Mouse (Mus musculus): ENCODE measurements around the gene Mns1. TPM values are rescaled to one million over a fixed set of nuclear protein-coding genes. Genes with fewer than 3 reads are reported as not detected.

Mns1 gene
- polyA plus RNA-seq, 1 experiment from 2014 or later, result 18.7 TPM

DNA sequence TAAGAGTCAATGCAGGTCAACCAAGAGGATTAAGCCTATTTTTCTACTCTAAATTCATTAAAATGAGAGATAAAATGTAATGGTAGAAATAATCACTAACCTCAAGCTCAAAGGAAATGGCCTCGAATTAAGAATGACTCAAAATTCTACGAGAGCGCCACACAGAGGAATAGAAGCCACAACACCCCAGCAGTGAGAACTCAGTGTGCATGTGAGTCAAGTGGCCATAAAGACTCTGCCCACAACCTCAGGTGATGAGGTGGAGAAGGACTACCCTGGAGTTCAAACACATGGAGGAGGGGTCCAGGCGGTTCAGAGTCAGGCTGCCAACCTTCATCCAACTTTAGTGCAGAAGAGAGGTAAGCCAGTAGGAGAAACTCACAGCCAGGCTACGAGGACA, 51.3 kb downstream of the Mns1 start:
- Histone ChIP-seq H3K27me3 (no peaks in the 10 kb centered on the region), H3K9me3 (no peaks in the 10 kb centered on the region), H3K4me2 (no peak overlapping the region), H3K27ac (no peak overlapping the region), H3K4me1 (peaks cover 11% of the 10 kb centered on the region), H3K36me3 (peaks cover 4% of the 10 kb centered on the region; the same call in 1 of the 2 replicates), H3K4me3 (no peak overlapping the region), H3K9ac (no peak overlapping the region)
- ATAC-seq (ENCODE audit: insufficient number of reproducible peaks, low FRiP score, low TSS enrichment, low read depth), result no peak
- WGBS, result 85% methylated on average over 5 of the region's 5 CpGs

DNA sequence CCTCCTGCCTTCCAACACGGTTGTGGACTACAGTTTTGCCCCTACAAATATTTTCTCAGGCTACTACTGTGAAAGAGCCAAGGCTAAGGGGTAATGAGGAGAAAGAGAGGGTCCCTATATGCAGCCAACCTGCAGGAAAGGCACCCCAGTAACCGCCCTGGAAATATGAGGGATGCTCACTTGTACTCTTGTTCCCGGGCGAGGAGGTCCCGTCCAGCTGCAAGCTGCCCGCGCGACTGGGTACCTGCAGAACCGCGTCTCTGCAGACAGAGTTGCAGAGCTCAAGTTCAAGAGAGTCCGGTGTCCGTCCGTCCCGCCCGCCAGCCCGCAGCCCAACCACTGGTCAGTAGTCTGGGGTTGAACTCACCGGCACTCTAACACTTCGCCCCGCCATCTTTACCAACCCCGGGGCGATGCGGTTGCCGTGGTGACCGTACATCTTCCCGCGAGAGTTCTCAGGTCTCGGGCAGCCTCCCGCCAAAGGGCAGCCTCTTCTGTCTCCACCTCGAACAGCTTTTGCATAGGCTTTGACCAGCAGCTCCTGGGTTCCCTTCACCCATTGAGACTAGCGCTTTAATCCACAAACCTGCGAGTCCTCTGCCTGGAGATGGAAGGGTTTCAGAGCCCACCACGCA, 53.9 kb downstream of the Mns1 start:
- Histone ChIP-seq H3K36me3 (peaks cover 3% of the 10 kb centered on the region; the same call in 1 of the 2 replicates), H3K4me3 (peak overlapping the region; percentile 61), H3K4me2 (peak overlapping the region; percentile 72), H3K9ac (peak overlapping the region; percentile 35), H3K27ac (peak overlapping the region; percentile 78), H3K27me3 (no peaks in the 10 kb centered on the region), H3K4me1 (peaks cover 11% of the 10 kb centered on the region), H3K9me3 (no peaks in the 10 kb centered on the region)
- peak; percentile 90 for ATAC-seq (ENCODE audit: insufficient number of reproducible peaks, low FRiP score, low TSS enrichment, low read depth)
- WGBS, result under 1% methylated on average over 32 of the region's 32 CpGs

DNA sequence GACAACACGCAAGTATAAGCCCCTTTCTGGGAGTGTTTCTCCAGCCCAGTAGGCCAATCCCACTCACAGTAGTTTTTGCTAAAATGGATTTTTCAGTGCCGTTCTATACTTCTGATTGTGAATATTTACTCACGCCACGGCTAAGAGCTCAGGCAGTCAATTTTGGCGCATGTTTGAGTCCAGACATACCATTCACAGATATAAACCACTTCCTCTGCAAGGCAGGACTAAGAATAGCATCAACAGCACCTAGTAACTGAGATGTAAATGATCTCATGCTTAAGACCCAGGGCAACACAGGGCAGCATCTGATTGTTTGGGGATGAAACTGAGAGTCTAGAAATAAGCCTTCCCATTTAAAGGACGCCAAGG, 54.4 kb downstream of the Mns1 start, which contains the start of gene Tex9:
Tex9 (minus strand) TSS at position 19 of the 372 bp plus-strand sequence.
- Histone ChIP-seq H3K27me3 (no peaks in the 10 kb centered on the region), H3K4me1 (peaks cover 11% of the 10 kb centered on the region)
- ATAC-seq (ENCODE audit: insufficient number of reproducible peaks, low FRiP score, low TSS enrichment, low read depth), result 0 out of 2 replicates have a peak, but pooled peaks have one; percentile 30

DNA sequence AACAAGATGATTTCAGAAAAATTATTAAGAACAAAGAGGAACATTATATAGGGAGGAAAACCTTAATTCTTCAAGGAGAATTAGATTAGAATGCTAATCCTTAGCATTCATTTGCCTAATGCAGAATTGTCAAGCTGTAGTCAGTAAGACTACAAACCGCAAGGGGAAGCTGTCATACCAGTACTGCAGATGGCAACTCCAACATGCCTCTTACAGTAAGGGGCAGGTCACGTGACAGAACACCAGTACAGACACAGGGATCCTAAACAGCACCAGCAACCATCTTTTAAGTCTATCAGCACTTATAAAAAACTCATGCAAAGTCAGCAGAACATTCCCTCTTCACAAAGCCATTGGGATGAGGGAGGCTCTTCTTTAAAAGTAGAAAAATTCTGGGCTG, 55.7 kb downstream of the Mns1 start:
- H3K36me3 ChIP-seq, result no peaks in the 10 kb centered on the region
- 81% methylated on average over 2 of the region's 2 CpGs for WGBS
- H3K9ac ChIP-seq, result no peak overlapping the region
- H3K9me3 ChIP-seq, result no peaks in the 10 kb centered on the region
- H3K27me3 ChIP-seq, result no peaks in the 10 kb centered on the region
- no peak overlapping the region for H3K27ac ChIP-seq
- H3K4me1 ChIP-seq, result peaks cover 11% of the 10 kb centered on the region
- H3K4me3 ChIP-seq, result no peak overlapping the region
- no peak overlapping the region for H3K4me2 ChIP-seq
- ATAC-seq (ENCODE audit: insufficient number of reproducible peaks, low FRiP score, low TSS enrichment, low read depth), result no peak

More for the DNA sequence above, 54.4 kb downstream of the Mns1 start, which contains the start of gene Tex9:
- peak within 1 kb of the TSS; percentile 35 for H3K9ac ChIP-seq
- H3K4me2 ChIP-seq, result peak within 1 kb of the TSS; percentile 72
- no peaks in the 10 kb centered on the region for H3K36me3 ChIP-seq
- peak within 1 kb of the TSS; percentile 61 for H3K4me3 ChIP-seq
- WGBS, result 10% methylated on average over 6 of the region's 6 CpGs
- H3K27ac ChIP-seq, result peak within 1 kb of the TSS; percentile 78
- no peaks in the 10 kb centered on the region for H3K9me3 ChIP-seq

DNA sequence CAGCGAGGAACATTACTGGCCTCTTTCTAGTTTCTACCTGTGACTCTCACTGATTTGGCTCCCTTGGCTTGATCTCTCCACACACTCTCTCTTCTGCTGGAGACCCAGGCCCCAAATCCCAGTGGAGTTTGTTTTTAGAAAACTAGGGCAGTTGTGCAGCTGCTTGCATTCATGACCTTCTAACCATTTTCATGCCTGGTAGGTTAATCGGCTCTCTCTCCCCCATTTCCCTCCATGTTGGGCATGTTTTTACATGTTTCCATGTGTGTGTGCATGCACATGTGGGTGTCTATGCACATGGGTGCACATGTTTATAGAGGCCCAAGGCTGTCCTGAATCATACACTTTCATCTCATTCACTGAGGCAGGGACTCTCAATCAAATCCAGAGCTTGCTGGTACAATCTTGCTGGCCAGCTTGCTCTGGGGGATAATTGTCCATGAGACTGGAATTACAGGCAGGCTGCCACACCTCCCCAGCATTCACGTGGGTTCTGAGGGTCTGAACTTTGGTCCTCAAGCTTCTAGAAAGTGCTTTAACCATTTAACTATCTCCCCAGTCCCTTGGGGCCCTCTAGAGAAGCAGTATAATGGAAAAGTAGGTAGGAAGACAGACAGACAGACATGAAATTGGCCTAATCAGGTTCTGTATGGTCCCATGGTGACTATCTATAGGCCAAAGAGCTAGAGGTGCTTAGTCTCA, 56.3 kb downstream of the Mns1 start:
- no peaks in the 10 kb centered on the region for H3K9me3 ChIP-seq
- no peak overlapping the region for H3K9ac ChIP-seq
- H3K27me3 ChIP-seq, result no peaks in the 10 kb centered on the region
- WGBS, result 73% methylated on average over 3 of the region's 3 CpGs
- H3K4me1 ChIP-seq, result peaks cover 11% of the 10 kb centered on the region
- no peak for ATAC-seq (ENCODE audit: insufficient number of reproducible peaks, low FRiP score, low TSS enrichment, low read depth)
- H3K36me3 ChIP-seq, result no peaks in the 10 kb centered on the region
- H3K27ac ChIP-seq, result no peak overlapping the region
- H3K4me3 ChIP-seq, result no peak overlapping the region
- H3K4me2 ChIP-seq, result no peak overlapping the region

DNA sequence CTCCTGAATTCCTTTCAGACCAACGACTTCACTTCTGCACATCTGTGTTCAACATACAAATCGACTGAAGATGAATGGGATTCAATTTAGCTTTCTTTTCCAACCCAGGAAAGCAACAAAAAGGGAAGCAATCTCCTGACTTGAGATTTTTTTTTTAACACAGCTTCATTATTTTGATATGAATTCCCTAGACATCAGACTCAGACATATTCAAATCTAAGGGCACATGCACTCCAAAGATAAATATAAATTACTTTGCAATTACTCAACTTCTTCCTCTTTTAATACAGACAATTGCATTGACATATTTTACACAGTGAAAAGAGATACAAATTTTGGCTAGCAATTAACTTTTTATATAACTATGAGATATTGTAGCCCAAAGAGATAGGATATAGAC, 58.9 kb downstream of the Mns1 start:
- 63% methylated on average over 2 of the region's 2 CpGs for WGBS
- H3K4me2 ChIP-seq, result no peak overlapping the region
- H3K9me3 ChIP-seq, result no peaks in the 10 kb centered on the region
- no peak for ATAC-seq (ENCODE audit: insufficient number of reproducible peaks, low FRiP score, low TSS enrichment, low read depth)
- H3K27ac ChIP-seq, result no peak overlapping the region
- H3K27me3 ChIP-seq, result no peaks in the 10 kb centered on the region
- no peak overlapping the region for H3K4me3 ChIP-seq
- H3K36me3 ChIP-seq, result no peaks in the 10 kb centered on the region
- H3K9ac ChIP-seq, result no peak overlapping the region
- peaks cover 5% of the 10 kb centered on the region for H3K4me1 ChIP-seq

DNA sequence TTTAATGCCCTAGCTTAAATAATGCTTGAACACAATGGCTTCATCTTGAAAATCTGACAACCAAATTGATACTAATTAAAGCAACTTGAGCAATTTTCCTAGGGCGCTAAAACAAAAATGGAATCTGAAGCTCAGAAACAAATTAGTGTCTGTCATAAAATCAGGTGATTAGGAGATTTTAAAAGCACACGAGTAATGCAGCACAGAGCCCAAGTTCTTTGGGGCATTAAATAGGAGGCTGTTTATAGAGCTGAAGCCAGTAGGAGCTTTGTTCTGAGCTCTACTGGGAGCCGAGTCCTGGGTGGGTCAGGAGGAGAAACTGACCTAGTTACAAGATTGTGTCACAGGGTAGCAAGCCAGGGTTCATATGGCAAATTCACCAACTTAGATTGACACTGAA, 59.4 kb downstream of the Mns1 start:
- no peak overlapping the region for H3K27ac ChIP-seq
- H3K4me3 ChIP-seq, result no peak overlapping the region
- no peak overlapping the region for H3K4me2 ChIP-seq
- H3K36me3 ChIP-seq, result no peaks in the 10 kb centered on the region
- WGBS, result 46% methylated on average over 3 of the region's 3 CpGs
- no peaks in the 10 kb centered on the region for H3K27me3 ChIP-seq
- no peaks in the 10 kb centered on the region for H3K9me3 ChIP-seq
- ATAC-seq (ENCODE audit: insufficient number of reproducible peaks, low FRiP score, low TSS enrichment, low read depth), result no peak
- no peak overlapping the region for H3K9ac ChIP-seq
- H3K4me1 ChIP-seq, result peaks cover 3% of the 10 kb centered on the region

Small RNA genes lying within 50 kb of the gene (microRNA-seq; reads per million reads assigned to microRNA genes)
- not detected for gene Gm28010

Other genes with a start within 250 kb of the Mns1 start
- 31.7 and 35.0 TPM in 2 replicates for gene Zfp280d, start 163.2 kb upstream of the Mns1 start, polyA plus RNA-seq (2015; fragmentation: Nextera tagmentation; extraction: Ambion mirVana)
- gene Tex9, start 54.2 kb downstream of the Mns1 start, polyA plus RNA-seq (2015; fragmentation: Nextera tagmentation; extraction: Ambion mirVana), result 22.0 and 24.0 TPM in 2 replicates
- gene Rfx7, start 94.2 kb downstream of the Mns1 start, polyA plus RNA-seq (2015; fragmentation: Nextera tagmentation; extraction: Ambion mirVana), result 7.7 and 8.2 TPM in 2 replicates
- gene Nedd4, start 224.3 kb downstream of the Mns1 start, polyA plus RNA-seq (2015; fragmentation: Nextera tagmentation; extraction: Ambion mirVana), result 569 and 579 TPM in 2 replicates